Mouse (Mus musculus): Measurements from ENCODE around the gene Gm12845. TPM values are rescaled to one million over a fixed set of nuclear protein-coding genes. Genes with fewer than 3 reads are reported as not detected.
A peak's percentile ranks its signal among the peaks of the same experiment; 100 is the strongest.
"Not testable (repeated sequence)": the region's sequence is repeated elsewhere in the genome, so short reads cannot be mapped to it uniquely, and the experiment has no call there.

The Gm12845 gene
- total RNA-seq (2015; ENCODE audit: low replicate concordance) (not detected in 2 replicates), total RNA-seq (2017; ENCODE audit: low replicate concordance) (not detected in 2 replicates)

- ATAC-seq (replicated peaks; ENCODE audit: low FRiP score, poor library complexity, severe bottlenecking) = no peak
Observed at GRCm38 (mm10) chr4:117724112-117724511, at the start of gene Gm12845. TSS of gene Gm12845 (plus strand) at chr4:117724412.

DNA sequence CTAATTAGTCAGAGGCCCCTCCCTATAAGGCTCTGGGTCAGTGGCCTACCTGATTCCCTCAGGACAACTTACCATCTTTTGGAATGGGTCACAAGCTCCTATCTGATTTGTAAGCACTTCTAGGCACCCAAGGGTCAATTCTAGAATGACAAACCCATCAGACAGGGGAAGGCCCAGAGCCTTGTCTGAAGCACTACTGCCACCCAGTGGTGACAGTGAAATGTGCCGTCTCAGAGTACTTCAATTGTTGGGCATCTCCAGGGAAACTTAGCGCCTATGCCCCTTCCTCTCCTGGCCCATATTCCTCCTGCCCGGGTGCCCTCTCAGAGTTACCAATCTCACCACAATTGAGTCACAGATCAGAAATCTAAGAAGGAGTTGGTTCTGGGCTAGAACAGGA, 47.3 kb upstream of the Gm12845 start:
- ATAC-seq (replicated peaks; ENCODE audit: low FRiP score, poor library complexity, severe bottlenecking) = 0 out of 2 replicates have a peak, but pooled peaks have one; percentile 53

GRCm38 (mm10) chr4:117680963-117681362, 43.2 kb upstream of the Gm12845 start:
- no peak for ATAC-seq (replicated peaks; ENCODE audit: low FRiP score, poor library complexity, severe bottlenecking)

DNA sequence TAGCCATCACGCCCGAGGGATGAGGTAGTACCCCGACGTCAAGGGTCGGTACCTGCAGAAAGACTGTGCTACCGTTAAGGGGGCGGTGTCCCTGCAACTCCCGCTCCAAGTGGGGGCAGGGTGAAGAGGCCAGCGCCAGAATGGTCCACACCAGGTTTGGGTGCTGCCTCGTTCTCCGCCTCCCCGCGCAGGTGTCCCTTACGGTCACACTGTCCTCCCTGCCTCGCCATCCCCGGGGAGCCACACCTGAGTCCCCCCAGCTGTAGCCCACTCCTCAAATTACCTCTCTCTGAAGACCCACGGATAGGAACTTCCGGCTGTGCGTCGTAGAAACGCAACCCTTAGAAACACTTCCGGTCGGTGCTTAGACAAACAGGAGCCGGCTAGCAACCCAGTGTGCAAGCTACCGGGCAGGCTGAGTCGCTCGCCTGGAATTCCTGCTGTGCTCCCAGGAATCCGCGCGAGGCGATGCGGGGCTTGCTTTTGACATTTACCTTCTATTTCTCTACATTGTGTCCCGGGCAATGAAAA, 42.2 kb upstream of the Gm12845 start, which contains the start of gene Dmap1:
Gene Dmap1 (minus strand): TSS at position 343 of the 531 bp plus-strand sequence.
- ATAC-seq (replicated peaks; ENCODE audit: low FRiP score, poor library complexity, severe bottlenecking) = peak; percentile 94

GRCm38 (mm10) chr4:117682463-117682862, 41.7 kb upstream of the Gm12845 start:
- no peak for ATAC-seq (replicated peaks; ENCODE audit: low FRiP score, poor library complexity, severe bottlenecking)

DNA sequence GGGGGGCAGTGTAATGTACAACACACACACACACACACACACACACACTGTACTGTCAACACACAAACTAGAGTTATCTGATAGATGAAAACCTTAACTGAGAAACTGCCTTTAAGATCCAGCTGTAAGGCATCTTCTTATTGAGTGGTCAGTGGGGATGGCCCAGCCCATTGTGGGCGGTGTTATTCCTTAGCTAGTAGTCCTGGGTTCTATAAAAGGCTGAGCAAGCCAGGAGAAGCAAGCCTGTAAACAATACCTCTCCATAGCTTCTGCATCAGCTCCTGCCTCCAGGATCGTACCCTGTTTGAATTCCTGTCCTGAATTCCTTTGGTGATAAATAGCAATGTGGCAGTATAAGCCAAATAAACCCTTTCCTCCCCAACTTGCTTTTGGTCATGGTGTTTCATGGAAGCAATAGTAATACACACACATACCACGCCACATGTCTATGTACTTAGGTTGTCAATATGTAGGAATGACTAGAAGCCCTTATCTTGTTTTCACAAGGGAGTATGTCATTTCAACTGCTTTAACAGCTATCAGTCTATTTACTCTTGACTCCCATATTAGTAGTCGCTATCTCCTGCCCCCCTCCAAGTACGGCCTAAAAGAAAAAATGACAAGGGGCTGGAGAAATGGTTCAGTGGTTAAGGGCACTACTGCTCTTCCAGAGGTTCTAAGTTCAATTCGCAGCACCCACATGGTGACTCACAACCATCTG, 41.0 kb upstream of the Gm12845 start:
- ATAC-seq (replicated peaks; ENCODE audit: low FRiP score, poor library complexity, severe bottlenecking) = no peak

DNA sequence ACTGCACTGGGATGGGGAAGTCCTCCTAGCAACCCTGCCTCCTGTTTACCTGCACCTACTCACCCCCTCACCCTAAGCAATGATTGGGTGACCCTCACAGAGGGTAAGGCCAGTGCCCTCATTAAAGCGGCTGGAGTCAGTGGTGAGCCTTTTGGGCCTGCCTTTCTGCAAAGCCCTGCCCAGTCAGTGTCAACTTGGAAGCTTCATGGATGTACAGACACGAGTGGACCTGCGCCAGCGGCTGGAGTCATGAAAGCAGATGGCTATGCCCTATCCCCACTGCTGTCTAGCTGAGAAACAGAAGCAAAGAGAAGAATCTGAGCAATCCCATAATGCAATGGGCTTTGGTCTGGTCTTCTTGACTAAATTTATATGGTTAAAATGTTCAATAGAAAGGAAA, 37.9 kb upstream of the Gm12845 start:
- no peak for ATAC-seq (replicated peaks; ENCODE audit: low FRiP score, poor library complexity, severe bottlenecking)

- ATAC-seq (replicated peaks; ENCODE audit: low FRiP score, poor library complexity, severe bottlenecking) = no peak
Observed at GRCm38 (mm10) chr4:117705361-117705760, 18.9 kb upstream of the Gm12845 start.

- no peak for ATAC-seq (replicated peaks; ENCODE audit: low FRiP score, poor library complexity, severe bottlenecking)
Observed at GRCm38 (mm10) chr4:117708780-117709550, 15.2 kb upstream of the Gm12845 start.

DNA sequence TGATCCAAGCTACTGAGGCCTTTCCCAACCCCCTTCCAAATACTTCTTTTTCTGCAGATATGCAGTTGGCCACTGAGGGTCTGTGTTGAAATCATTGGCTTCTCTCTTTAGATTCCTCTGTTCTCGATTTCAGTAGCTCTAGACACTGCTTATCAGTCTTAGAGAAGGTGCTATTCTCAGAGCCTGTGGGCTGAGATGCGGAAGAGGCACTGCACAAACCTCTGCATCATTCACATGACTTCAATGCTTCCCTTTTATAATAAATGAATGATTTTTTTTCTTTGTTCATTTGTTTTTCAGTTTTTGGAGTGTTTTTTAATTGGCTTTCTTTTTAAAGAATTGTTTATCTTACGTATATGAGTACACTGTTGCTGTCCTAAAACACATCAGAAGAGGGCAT, 11.9 kb upstream of the Gm12845 start:
- ATAC-seq (replicated peaks; ENCODE audit: low FRiP score, poor library complexity, severe bottlenecking) = no peak

- ATAC-seq (replicated peaks; ENCODE audit: low FRiP score, poor library complexity, severe bottlenecking) = no peak
Observed at GRCm38 (mm10) chr4:117713303-117714098, 10.7 kb upstream of the Gm12845 start.

DNA sequence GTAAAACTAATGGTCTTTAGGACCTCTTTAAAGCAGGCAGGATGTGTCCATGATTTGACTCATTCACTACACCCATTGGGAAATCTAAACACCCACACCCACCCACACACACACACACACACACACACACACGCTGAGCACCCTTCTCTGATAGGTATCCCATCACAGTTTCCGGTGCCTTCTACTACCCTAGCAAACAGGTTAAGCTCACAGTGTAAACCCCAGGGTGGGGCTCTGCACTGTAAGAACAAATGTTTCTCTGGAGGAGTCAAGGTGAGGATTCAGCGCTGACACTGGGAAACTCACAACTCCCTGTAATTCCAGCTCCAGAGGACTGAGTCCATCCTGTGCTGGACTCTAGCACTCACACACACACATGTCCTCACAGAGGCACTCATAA, 7.7 kb downstream of the Gm12845 start:
- ATAC-seq (replicated peaks; ENCODE audit: low FRiP score, poor library complexity, severe bottlenecking) = no peak

- ATAC-seq (replicated peaks; ENCODE audit: low FRiP score, poor library complexity, severe bottlenecking) = no peak
Observed at GRCm38 (mm10) chr4:117737559-117737958, 13.3 kb downstream of the Gm12845 start.

- ATAC-seq (replicated peaks; ENCODE audit: low FRiP score, poor library complexity, severe bottlenecking) = not testable (repeated sequence)
Observed at GRCm38 (mm10) chr4:117752469-117752868, 28.3 kb downstream of the Gm12845 start.

- ATAC-seq (replicated peaks; ENCODE audit: low FRiP score, poor library complexity, severe bottlenecking) = no peak
Observed at GRCm38 (mm10) chr4:117760151-117760550, 35.9 kb downstream of the Gm12845 start.

GRCm38 (mm10) chr4:117765416-117765815, 41.2 kb downstream of the Gm12845 start, which contains the start of gene Klf17:
TSS of gene Klf17 (minus strand) at chr4:117765648.
- no peak for ATAC-seq (replicated peaks; ENCODE audit: low FRiP score, poor library complexity, severe bottlenecking)

DNA sequence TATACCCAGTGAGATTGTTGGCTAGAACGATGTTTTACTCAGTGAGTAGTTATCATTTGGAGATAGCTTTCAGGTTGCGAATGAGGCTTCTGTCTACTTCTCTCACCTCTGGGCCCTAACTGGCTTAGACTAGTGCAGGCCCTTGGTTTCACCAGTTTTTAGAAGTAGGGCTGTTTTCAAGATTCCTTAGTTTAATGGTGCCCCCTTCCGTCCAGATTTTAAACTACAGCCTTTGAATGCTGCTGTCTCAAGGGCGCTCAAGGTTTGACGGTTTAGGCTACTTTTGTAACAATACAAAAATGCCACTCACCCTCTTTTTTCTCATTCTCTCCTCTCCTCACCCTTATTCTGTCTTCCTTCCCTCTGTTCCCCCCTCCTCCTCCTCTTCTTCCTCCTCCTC, 46.7 kb downstream of the Gm12845 start:
- peak; percentile 64; the same call in 1 of the 2 replicates for ATAC-seq (replicated peaks; ENCODE audit: low FRiP score, poor library complexity, severe bottlenecking)

- ATAC-seq (replicated peaks; ENCODE audit: low FRiP score, poor library complexity, severe bottlenecking) = no peak
Observed at GRCm38 (mm10) chr4:117772960-117773359, 48.7 kb downstream of the Gm12845 start.
